Mouse (Mus musculus) spleen, postnatal 14 days (tissue): ENCODE measurements around the gene Alk.

Source experiments
- DNase-seq, 2 experiments: peaks; one replicate each; pipeline ENCODE4 v3.0.0; 2021 to 2022; ENCODE audit warnings: low spot score in 2 of 2

Alk gene

DNA sequence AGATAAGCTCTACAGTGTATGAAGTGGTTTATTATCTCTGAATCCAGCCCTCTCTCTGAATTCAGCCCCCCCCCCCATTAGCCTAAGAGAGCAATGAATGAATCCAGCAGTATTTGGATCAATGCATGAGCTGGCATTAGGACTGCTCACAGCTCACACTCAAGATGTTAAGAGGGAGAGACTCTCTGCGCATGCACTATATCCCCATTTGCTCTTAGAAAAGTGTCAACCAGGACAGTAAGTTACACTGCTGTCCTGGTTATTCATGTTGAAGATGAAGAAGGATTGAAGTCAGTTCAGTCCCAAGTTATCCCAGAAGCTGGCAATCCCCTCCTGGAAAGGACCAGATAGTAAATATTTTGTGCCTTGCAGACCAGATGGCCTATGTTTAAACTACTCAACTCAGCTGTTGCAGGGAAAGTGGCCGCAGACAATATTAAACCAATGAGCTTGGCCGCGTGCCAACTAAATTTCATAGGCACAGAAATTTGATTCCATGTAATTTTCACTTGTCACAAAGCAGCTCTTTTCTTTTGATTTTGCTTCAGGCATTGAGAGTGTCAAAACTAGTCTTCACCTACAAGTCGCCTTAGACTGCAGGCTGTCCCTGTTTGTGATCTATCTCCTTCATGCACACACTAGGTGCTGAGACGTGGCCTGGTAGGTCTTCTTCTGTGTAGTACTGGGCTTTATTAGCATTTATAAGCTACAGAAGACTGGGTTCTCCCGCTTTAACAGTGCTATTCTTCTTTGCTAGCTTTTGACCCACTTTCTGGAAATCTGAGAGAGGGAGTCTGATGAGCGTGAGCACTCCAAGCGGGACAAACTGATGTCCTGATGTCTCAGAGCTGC is 339.0 kb downstream of the Alk start:
- DNase-seq = no peak

DNA sequence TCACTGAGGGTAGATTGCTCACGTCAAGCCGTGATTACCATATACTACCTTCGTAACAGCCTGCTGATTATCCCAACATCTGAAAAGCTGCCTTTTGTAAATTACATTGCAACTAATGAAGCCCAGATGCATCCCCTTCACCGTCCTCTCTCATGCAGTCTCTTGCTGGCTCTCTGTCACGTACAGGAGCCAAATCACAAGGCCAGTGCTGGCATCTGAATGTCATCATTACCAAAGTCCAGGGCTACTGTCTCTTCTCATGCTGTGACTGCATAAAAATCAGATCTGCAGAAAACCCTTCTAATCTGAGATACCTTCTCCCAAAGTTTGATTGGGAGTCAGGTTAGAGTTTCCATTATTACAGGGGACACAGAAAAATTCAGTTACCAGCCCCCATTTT is 351.0 kb downstream of the Alk start:
- no peak for DNase-seq

DNA sequence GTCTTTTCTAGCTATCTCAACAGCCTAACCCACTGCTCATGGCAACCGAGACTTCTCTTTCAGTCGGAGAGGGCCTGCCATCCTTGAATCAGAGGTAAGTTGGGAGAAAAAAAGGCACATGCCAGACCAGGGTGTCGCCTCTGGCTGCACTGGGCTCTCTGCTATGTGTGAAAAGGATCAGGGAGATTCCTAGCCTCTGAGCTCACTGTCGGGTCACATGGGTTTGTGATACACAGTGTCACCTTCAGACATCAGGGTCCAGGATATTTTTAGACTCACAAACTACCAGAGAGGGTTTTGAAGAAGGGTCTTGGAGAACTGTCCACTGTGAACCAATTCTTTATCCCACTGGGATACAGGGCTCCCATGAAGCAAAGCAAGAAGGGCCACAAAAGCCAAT is 352.9 kb downstream of the Alk start:
- DNase-seq = no peak

- no peak for DNase-seq
These were observed 353.7 kb downstream of the Alk start for GRCm38 (mm10) chr17:72250482-72251405.

- no peak for DNase-seq
These were observed 362.4 kb downstream of the Alk start for GRCm38 (mm10) chr17:72242036-72242435.

DNA sequence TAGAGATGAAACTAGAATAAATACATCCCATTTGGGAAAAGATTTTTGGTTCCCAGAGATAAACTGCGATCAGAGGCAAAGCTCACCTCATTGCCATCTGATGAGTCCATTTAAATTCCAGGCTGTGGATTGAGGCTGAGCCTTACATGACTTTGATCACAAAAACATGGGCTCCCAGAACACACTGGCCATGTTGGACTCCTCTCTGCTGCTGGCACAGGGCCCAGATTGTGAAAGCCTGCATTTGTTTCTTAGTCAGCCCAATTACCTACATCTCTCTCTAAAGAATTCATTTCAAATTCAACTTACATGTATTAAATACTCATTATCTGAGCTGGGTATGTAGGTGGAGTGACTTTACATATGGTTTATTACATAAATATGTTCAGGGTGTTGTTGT is 367.1 kb downstream of the Alk start:
- DNase-seq = no peak

GRCm38 (mm10) chr17:72230891-72231290 is 373.5 kb downstream of the Alk start:
- no peak for DNase-seq

- no peak for DNase-seq
These were observed 385.6 kb downstream of the Alk start for GRCm38 (mm10) chr17:72218816-72219215.

DNA sequence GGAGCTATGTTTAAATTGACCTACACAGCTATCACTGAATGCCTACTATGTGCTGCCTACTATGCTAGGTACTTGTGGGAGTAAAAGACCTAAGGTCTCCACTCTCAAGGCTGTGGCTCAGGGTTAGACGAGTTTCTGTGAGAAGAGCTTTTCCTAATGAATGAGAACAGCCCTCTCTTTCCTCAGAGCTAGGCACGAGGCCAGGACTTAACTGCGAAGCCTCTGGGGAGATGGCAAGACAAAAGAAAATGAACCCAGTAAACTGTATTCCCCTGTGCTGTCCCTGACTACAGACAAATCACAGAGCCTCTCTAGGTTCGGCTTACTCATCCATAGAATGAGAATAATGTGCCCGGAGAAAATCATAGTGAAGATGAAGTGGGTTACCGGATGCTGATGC is 406.9 kb downstream of the Alk start:
- DNase-seq = no peak

DNA sequence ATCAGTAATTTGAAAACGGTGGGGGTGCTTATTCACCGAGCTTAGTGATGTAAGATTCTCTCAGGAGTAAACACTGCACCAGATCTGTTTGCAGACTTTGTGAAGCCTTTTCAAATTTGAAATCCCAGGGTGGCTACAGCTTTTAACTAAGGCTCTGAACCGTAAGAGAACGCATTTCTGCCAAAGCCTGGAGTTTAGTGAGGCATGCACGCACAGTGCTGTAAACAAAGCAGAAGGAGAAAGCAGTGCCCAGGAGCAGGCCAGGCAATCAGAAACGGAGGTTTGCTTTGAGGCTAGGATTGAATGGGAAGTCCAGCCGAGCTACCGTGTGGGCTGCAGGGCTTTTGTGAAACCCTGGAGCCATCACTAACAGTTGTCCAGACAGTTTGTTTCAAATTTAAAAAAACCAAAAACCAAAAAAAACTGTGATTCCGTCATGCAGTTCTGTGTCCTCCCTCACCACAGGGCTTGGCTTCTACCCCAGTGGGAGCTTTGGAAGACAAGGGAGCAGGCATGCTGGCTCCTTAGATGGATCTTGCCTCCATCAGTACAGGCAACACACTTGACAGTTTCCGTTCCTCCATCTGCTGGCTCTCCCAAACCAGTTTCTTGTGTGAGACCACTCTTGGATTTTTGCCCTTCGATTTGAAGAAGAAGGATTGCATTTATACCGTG is 409.3 kb downstream of the Alk start:
- DNase-seq = no peak

DNA sequence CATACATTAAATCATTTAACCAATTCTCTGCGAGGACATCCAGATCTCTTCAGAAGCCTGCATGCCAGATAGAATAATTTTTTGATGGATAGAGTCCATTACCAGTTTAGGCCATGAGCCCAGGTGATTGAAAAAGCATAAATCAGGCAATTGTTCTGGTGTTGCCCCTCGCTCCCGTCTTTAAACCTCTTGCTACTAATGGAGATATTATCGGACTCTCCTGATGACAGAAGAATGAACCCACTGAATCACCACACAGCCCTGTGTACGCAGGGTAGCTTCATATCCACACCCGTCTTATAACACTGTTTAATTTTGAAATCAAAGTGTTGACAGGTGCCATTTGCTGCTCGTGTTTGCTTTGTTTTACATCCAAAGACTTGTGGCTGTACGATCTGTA is 413.9 kb downstream of the Alk start:
- no peak for DNase-seq

DNA sequence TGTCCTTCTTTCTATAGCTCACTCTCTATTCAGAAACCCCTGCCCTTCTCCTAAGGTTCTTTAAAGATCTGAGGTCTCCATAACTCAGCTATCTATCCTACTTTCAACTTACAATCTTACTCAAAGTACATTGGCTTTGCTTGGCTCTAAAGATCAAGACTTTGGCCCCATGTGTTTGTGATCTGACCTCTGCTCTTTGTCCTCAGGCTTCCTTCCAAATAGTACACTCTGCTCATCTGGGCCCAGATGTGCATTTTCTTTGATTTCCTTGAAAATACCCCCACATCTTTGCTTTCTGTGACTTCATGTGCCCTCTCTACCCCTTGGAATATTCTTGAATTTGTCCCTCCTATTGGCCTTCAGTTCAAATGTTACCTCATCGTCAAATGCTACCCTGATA is 417.4 kb downstream of the Alk start:
- no peak for DNase-seq

- no peak for DNase-seq
These were observed 422.0 kb downstream of the Alk start for GRCm38 (mm10) chr17:72182414-72182813.

DNA sequence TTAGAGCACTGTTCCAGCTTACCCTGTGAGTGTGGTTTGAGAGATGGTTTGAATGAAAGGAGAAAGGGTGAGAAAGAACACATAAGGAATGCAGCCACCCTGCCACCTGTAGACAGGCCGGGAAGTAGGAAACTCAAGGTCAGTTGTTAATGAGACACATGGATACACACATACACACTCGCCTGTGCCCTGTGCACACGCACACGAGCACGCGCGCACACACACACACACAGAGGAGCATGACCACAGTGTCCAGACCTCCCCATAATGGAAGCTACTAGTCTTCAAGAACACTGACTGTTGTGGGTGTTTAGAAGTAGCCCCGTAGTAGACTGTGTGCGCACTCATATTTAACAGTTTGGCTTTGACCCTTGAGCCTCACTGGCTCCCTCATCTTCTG is 424.2 kb downstream of the Alk start:
- no peak for DNase-seq

GRCm38 (mm10) chr17:72179722-72180140 is 424.7 kb downstream of the Alk start:
- no peak for DNase-seq

DNA sequence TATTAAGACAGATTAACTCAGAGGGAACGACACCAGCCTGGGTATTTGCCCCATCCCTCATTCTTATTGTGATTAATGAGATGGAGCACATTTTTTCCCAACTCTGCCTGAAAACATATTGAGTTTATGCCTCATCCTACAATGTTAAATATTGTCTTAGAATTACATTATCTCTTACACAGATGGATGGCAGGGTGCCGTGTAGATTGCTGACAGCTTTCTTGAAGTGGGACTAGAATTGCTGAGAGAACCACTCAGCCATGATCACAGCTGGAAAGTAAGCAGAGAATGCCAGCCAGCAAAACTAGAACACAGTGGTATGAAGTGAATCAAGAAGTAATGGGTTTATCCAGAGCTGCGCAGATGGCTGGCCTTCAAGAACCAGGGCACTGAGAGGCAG is 430.6 kb downstream of the Alk start:
- no peak for DNase-seq

- DNase-seq = no peak
These were observed 436.3 kb downstream of the Alk start for GRCm38 (mm10) chr17:72168152-72168551.

GRCm38 (mm10) chr17:72158857-72159385 is 445.5 kb downstream of the Alk start:
- no peak for DNase-seq

DNA sequence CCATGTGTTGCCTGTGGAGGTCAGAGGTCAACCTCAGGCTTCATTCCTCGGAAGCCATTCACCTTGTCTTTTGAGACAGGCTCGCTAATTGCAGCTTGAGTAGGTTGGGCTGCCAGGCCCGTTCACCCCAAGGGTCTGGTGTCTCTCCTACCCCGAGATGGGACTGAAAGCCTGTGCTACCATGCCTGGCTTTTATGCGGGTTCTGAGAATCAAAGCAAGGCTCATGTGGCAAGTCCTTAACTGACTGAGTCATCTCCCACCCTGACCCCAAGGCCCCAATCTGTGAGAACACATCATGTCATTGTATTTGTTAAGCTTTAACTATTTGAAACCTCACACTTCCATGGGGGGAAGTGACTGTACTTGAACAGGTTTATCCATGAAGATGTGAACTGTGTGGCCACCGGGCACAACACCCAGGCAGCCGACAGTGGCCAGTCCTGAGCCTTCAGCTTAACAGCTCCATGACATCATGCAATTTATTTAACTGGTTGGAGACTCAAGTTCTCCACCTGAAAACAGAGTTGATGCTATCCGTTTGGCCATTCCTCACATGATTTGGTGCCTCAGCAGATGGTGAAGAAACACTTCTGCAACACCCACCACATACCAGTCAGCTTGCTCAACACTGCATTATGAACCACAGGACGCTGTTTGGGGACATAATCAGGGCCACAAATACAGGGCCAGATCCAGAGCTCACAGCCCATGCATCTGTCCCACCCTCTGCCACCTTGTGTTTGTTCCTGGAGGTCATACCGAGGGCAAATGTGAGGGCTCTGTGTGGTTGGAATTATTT is 446.4 kb downstream of the Alk start:
- DNase-seq = no peak

GRCm38 (mm10) chr17:72153038-72153437 is 451.4 kb downstream of the Alk start:
- DNase-seq = no peak

- DNase-seq = no peak
These were observed 459.4 kb downstream of the Alk start for GRCm38 (mm10) chr17:72144946-72145598.
